In genomic region chr7:125488706-125489105, GRCm38 (mm10) we compare ENCODE assay signal across 17 mouse cellular contexts. TPM values are rescaled to one million over a fixed set of nuclear protein-coding genes. Genes with fewer than 3 reads are reported as not detected.
DNase-seq lines count a peak whose midpoint lies in the region; ATAC-seq and TF ChIP-seq lines count a peak whose summit lies in the region.
"Had no signal": no experiment of that assay in that cellular context is flagged by ENCODE, and none has a peak within 500 bp of the region (broad histone marks: within the 10 kb centered on the region; RNA-seq: fewer than 3 reads in every experiment).

No protein-coding gene starts in this region.

- no peak overlapping the region for H3K9ac ChIP-seq in hindbrain, embryonic 16.5 days (ENCODE audit: low read depth, low read length)
- peak overlapping the region; percentile 14; the same call in 1 of the 2 replicates for H3K9ac ChIP-seq in neural tube, embryonic 15.5 days (replicated peaks)
- H3K9ac ChIP-seq: lung, embryonic 15.5 days had no signal

- DNase-seq in hindbrain, embryonic 10.5 days (ENCODE audit: low spot score) = no peak
- peak in 1 of 2 experiments; percentile 69 for DNase-seq in spleen, adult 2 months (ENCODE audit: low read depth in 1 of 2, low spot score in 2 of 2)
- no peak for DNase-seq in spleen, adult 12 weeks (ENCODE audit: low spot score)
- peak; percentile 88 for DNase-seq in T-cell, adult 2 months (ENCODE audit: low spot score)
- DNase-seq in left cerebral cortex, postnatal 25 days (ENCODE audit: low spot score in 2 of 2) = no peak
- DNase-seq in MN1 (ENCODE audit: low spot score) = no peak
- DNase-seq: adrenal gland, adult 8-10 months; cerebellum, adult 9-11 months; kidney, postnatal 14 days; right cerebral cortex, postnatal 4 days had no signal

- intact Hi-C loops in left cerebral cortex, postnatal 25 days (cut with DNase I) = no loop called here

- peaks cover 35% of the 10 kb centered on the region for H3K4me1 ChIP-seq in hindbrain, embryonic 10.5 days (replicated peaks)
- H3K4me1 ChIP-seq in hindbrain, embryonic 16.5 days (ENCODE audit: control insufficient read depth, insufficient read depth, low read depth, low read length) = peaks cover 14% of the 10 kb centered on the region
- H3K4me1 ChIP-seq in spleen, adult 2 months (ENCODE audit: control insufficient read depth, insufficient read depth, insufficient read length) = peaks cover 56% of the 10 kb centered on the region
- peaks cover 26% of the 10 kb centered on the region for H3K4me1 ChIP-seq in neural tube, embryonic 15.5 days

- no peak; the same call in 1 of the 2 replicates for TF ChIP-seq POLR2A in spleen, adult 2 months (IDR thresholded peaks at IDR 0.05; ENCODE audit: low read depth, low read length)

- no peaks in the 10 kb centered on the region for H3K27me3 ChIP-seq in hindbrain, embryonic 10.5 days (ENCODE audit: insufficient read depth, poor library complexity, severe bottlenecking)
- no peaks in the 10 kb centered on the region for H3K27me3 ChIP-seq in hindbrain, embryonic 16.5 days (replicated peaks; ENCODE audit: control insufficient read depth, insufficient read depth, low read length)
- no peaks in the 10 kb centered on the region for H3K27me3 ChIP-seq in spleen, adult 2 months (ENCODE audit: control insufficient read depth, insufficient read depth, low read length)
- no peaks in the 10 kb centered on the region for H3K27me3 ChIP-seq in neural tube, embryonic 15.5 days (replicated peaks)
- H3K27me3 ChIP-seq: lung, embryonic 15.5 days; megakaryocyte, embryonic 14.5 days; Patski had no signal

- ATAC-seq in hindbrain, embryonic 16.5 days = no peak
- no peak for ATAC-seq in neural tube, embryonic 15.5 days (ENCODE audit: low FRiP score)
- ATAC-seq: intestine, postnatal 0 days; Patski had no signal

- no peak for TF ChIP-seq CTCF in spleen, adult 2 months (IDR thresholded peaks at IDR 0.05; ENCODE audit: extremely low read depth, insufficient read depth, insufficient read length, insufficient replicate concordance)

- H3K4me3 ChIP-seq in hindbrain, embryonic 10.5 days = no peak overlapping the region
- H3K4me3 ChIP-seq in hindbrain, embryonic 16.5 days (ENCODE audit: low read length) = no peak overlapping the region
- no peak overlapping the region for H3K4me3 ChIP-seq in spleen, adult 2 months (ENCODE audit: extremely low read depth, insufficient read depth, insufficient read length)
- no peak overlapping the region for H3K4me3 ChIP-seq in neural tube, embryonic 15.5 days (replicated peaks)
- H3K4me3 ChIP-seq: limb, embryonic 10.5 days; lung, embryonic 15.5 days had no signal

- peaks cover 27% of the 10 kb centered on the region for H3K36me3 ChIP-seq in hindbrain, embryonic 10.5 days
- H3K36me3 ChIP-seq in hindbrain, embryonic 16.5 days (ENCODE audit: control insufficient read depth, insufficient read depth, low read length) = no peaks in the 10 kb centered on the region; the same call in 1 of the 2 replicates
- H3K36me3 ChIP-seq in spleen, adult 2 months (ENCODE audit: control insufficient read depth, insufficient read depth, low read length) = peaks cover 3% of the 10 kb centered on the region
- H3K36me3 ChIP-seq in neural tube, embryonic 15.5 days = peaks cover 16% of the 10 kb centered on the region

- H3K4me2 ChIP-seq in hindbrain, embryonic 16.5 days (ENCODE audit: low read length) = no peak overlapping the region
- no peak overlapping the region for H3K4me2 ChIP-seq in neural tube, embryonic 15.5 days
- H3K4me2 ChIP-seq: lung, embryonic 15.5 days had no signal

- H3K9me3 ChIP-seq in hindbrain, embryonic 10.5 days = no peaks in the 10 kb centered on the region
- H3K9me3 ChIP-seq in hindbrain, embryonic 16.5 days (ENCODE audit: control insufficient read depth, low read length) = no peaks in the 10 kb centered on the region
- no peaks in the 10 kb centered on the region for H3K9me3 ChIP-seq in neural tube, embryonic 15.5 days (replicated peaks)
- H3K9me3 ChIP-seq: limb, embryonic 10.5 days; lung, embryonic 15.5 days; megakaryocyte, embryonic 14.5 days had no signal

- WGBS in hindbrain, embryonic 10.5 days = 79% methylated on average over 6 of the region's 6 CpGs
- WGBS in hindbrain, embryonic 16.5 days = 80% methylated on average over 6 of the region's 6 CpGs
- WGBS in spleen, adult 2 months = 44% methylated on average over 6 of the region's 6 CpGs
- 82% methylated on average over 6 of the region's 6 CpGs for WGBS in neural tube, embryonic 15.5 days

- H3K27ac ChIP-seq in hindbrain, embryonic 10.5 days = 0 out of 2 replicates have a peak overlapping the region, but pooled peaks have one; percentile 6
- H3K27ac ChIP-seq in hindbrain, embryonic 16.5 days (ENCODE audit: low read depth, low read length) = no peak overlapping the region
- H3K27ac ChIP-seq in spleen, adult 2 months (ENCODE audit: insufficient read depth, low read length) = peak overlapping the region; percentile 92
- H3K27ac ChIP-seq in neural tube, embryonic 15.5 days (replicated peaks) = no peak overlapping the region
- H3K27ac ChIP-seq: limb, embryonic 10.5 days; lung, embryonic 15.5 days had no signal

RNA-seq across cellular contexts. Expression of gene Nsmce1, which starts 2.7 kb away (rescaled TPM):
- polyA plus RNA-seq in hindbrain, embryonic 10.5 days (2016; fragmentation: Nextera tagmentation; extraction: Ambion mirVana) = 135 and 138 TPM in 2 replicates
- 85.4 and 91.2 TPM in 2 replicates for polyA plus RNA-seq in hindbrain, embryonic 16.5 days (2015; fragmentation: Nextera tagmentation; extraction: Ambion mirVana)
- 38.4 and 42.4 TPM in 2 replicates for polyA plus RNA-seq in spleen, adult 2 months (2012; rRNA removed)
- 87.8 and 90.3 TPM in 2 replicates for polyA plus RNA-seq in neural tube, embryonic 15.5 days (2015; fragmentation: Nextera tagmentation; extraction: Ambion mirVana)
- total RNA-seq in left cerebral cortex, postnatal 25 days (2021) = 10 to 100 TPM; 12.8 to 13.4 TPM

RNA-seq across cellular contexts. Expression of gene Kdm8, which starts 44.2 kb away (rescaled TPM):
- polyA plus RNA-seq in hindbrain, embryonic 10.5 days (2016; fragmentation: Nextera tagmentation; extraction: Ambion mirVana) = 15.3 and 15.9 TPM in 2 replicates
- polyA plus RNA-seq in hindbrain, embryonic 16.5 days (2015; fragmentation: Nextera tagmentation; extraction: Ambion mirVana) = 5.2 TPM in 2 replicates
- polyA plus RNA-seq in spleen, adult 2 months (2012; rRNA removed) = 3.8 and 3.9 TPM in 2 replicates
- 4.7 and 5.7 TPM in 2 replicates for polyA plus RNA-seq in neural tube, embryonic 15.5 days (2015; fragmentation: Nextera tagmentation; extraction: Ambion mirVana)
- 1 to 10 TPM; 3.8 to 4.7 TPM for total RNA-seq in left cerebral cortex, postnatal 25 days (2021)

Comparison
In these comparisons a context has a peak if more than half of its experiments do, and no peak if none do; other contexts are left out.
1. H3K27ac ChIP-seq: peak in hindbrain, embryonic 10.5 days (single experiment) and spleen, adult 2 months (single experiment); none in hindbrain, embryonic 16.5 days (single experiment) and neural tube, embryonic 15.5 days (single experiment).